Mouse (Mus musculus) hindlimb bud, embryonic 11.5 days (tissue): ENCODE measurements at regions not wholly inside any gene's neighbourhood (a gene's known extent, or its start where the extent isn't known, plus 50 kb on each side); places are given as distances from the start of the nearest gene placed in this dataset.
A peak's percentile ranks its signal among the peaks of the same experiment; 100 is the strongest.

ENCODE experiments used
- DNase-seq: peaks from one replicate; pipeline ENCODE4 v3.0.0-alpha.2; 2012; ENCODE audit warnings: low read depth, low spot score; ENCODE audit errors: extremely low spot score

DNA sequence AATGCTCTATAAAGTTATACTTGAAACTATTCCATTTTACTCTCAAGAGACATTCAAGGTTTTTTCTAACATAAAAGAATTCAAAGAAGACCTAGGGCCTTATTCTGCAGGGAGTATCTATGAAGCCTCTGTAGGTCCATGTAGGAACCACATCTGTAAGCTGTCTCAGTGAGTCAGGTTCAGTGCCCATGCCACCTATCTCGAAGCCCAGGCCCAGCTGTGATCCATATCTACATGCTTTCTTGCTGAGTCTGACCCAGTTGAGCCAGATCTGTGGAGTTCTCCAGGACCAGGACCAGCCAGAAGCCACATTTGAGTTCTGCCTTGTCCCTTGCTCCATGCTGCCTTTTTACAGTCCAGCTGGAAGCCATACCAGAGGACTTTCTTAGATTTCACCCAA, 142.2 kb upstream of the Bmp4 start:
- no peak for DNase-seq

GRCm38 (mm10) chr14:46530452-46530851, 140.0 kb upstream of the Bmp4 start:
- DNase-seq, result no peak

GRCm38 (mm10) chr14:46529086-46529715, 138.7 kb upstream of the Bmp4 start:
- DNase-seq, result no peak

DNA sequence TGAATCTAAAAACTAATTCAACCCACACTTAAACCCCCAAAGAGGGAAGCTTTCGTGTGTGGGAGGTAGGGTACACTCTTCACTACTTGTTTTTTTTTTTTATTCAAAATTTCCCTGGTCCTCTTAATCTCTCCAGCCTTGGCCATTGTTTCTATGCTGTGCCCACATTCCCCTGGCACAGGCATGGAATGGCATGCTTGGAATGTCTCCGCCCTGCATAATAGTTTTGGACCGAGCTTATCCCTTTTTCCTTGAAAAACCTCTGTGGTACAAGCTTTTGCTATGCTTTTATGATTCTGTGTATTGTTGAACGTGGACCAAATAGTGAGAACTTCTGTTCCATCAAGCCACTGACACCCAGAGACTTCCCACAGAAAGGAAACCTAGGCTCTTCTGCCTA, 126.8 kb upstream of the Bmp4 start:
- no peak for DNase-seq

- no peak for DNase-seq
Measured at GRCm38 (mm10) chr14:46516285-46516684, 125.8 kb upstream of the Bmp4 start.

DNA sequence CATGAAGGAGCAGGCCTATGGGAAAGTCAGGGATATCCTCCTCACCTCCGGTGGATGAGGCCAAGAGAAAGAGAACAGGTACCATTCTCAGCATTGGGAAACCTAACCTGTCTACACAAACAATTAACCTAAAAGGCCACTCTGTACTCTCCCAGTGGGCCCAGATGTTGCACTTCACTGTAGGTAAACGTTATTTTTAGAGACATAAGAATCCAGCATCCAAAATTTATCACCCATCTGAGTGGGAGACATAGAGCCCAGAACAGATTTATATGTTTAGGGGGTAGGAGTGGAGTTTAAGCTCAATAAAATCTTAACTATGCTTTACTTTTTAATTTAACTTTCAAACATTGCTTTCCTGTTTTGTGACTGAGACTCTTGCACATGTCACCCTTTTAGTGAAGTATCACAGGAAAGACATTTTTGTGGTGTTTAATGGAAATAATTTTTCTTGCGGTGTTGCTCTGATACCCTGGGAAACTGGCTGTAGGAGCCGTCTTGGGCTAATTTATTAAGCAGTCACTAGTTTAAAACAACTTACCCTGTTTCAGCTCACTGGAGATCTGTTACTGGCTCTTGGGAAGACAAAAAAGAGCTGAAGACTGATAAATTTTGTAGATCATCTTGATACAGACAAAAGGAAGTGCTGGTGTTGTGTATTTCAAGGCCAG, 123.9 kb upstream of the Bmp4 start:
- no peak for DNase-seq

DNA sequence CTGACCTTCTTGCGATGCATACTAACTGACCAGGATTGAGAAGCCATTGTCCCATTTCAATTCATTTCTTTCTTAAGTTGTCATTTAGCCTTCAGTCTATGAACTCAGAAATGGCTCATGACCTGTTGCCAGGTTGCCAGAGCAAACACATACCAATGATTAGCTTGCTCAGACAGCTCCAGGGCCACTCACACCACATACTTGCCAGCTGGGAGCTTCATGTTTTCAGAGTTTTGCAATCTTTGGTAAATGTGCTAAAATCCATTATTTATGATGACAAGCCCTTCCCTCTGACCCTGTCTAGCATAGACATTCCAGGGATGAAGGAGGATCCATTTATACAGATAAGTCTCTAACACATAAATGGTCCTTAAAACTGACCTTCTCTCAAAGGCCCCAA, 121.6 kb upstream of the Bmp4 start:
- no peak for DNase-seq

GRCm38 (mm10) chr14:46508871-46509270, 118.4 kb upstream of the Bmp4 start:
- DNase-seq, result no peak

DNA sequence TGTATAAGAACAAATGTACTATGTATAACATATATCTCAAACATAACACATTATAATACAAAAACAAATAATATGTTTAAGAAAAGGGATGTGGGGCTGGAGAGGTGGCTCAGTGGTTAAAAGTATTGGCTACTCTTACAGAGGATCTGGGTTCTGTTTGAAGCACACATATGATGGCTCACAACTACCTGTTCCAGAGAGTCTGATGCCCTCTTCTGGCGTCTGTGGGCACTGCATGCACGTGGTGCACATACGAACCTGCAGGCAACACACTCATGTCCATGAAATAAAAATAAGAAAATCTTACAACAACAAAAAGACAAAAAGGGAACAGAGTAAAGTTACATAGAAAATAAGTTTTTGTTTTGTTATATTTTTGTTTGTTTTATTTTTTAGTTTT, 114.8 kb upstream of the Bmp4 start:
- no peak for DNase-seq

GRCm38 (mm10) chr14:46491601-46492000, 101.1 kb upstream of the Bmp4 start:
- peak; percentile 30 for DNase-seq

DNA sequence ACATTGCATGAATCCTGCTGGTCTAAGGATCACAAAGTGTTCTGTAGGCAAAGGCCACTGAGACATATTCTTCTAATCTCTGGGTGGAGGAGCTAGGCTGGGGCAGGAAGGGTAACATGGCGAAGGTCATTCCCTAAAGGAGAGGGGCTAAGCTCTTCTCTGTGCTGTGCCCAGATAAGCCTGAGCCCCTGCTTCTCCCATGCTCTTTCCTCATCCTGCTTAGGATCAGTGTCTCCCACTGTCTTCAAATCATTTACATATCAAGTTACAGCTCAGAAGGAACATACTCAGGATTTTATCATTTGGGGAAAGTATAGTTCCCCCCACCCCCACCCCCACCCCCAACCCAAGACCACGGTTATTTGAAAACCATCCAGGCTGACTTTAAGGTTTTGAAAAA, 100.7 kb upstream of the Bmp4 start:
- DNase-seq, result no peak

DNA sequence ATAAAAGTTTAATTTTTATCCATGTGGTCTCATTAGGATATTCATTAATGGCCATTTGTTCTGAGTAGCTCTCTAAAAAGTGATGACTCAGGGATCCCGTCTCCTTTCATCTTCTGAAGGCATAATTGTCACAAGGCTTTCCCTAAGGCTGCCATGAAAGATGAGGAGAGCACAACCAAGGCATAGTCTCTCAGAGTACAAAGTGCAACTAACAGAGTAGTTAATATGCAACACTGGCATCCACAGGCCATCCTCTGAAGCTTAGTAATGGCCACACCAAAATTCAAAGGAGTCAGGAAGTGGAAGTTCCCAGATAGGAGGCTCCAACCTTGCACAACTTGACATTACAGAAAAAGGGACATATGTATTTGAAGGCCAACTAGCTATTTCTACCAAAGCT, 97.1 kb upstream of the Bmp4 start:
- no peak for DNase-seq

- no peak for DNase-seq
Measured at GRCm38 (mm10) chr14:46480396-46480795, 89.9 kb upstream of the Bmp4 start.

DNA sequence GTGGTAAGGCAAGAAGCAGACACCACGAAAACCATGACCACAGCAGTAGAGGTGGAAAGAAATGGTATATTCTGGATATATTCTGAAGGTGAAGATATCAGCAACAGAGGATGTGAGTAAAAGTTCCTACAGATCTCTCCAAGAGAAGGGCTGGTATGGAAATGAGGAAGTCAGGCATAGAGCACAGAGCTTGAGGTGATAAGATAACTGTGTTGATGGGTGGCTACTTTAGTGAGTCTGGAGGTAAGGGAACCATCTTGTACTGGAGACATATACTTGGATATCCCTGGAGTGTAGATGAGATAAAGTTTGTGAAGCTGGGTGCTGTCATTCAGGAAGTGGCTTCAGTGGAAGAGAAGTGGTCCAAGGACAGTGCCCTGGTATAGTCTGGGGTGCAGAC, 85.5 kb upstream of the Bmp4 start:
- DNase-seq, result no peak

GRCm38 (mm10) chr14:46462967-46463366, 72.5 kb upstream of the Bmp4 start:
- no peak for DNase-seq

GRCm38 (mm10) chr14:46461960-46462359, 71.5 kb upstream of the Bmp4 start:
- DNase-seq, result no peak

DNA sequence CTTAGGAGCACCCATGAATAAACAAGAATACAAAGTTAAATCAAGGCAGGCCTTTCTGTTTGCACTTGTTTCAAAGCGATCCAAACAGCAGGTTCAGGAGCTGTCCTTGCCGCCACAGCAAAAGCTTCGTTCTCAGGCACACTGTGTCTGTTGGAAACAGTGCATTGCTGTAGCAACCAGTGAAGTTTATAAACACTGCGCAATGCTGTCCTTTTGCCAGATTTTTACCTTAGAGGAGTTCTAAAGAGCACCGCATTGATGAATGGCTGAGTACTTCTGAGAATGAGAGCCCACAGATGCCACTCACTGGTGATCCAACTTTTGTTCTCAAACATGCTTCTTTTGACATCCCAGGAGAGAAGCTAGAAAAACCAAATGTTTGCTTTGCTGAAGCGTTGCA, 64.0 kb upstream of the Bmp4 start:
- DNase-seq, result no peak

GRCm38 (mm10) chr14:46441696-46442095, 51.2 kb upstream of the Bmp4 start:
- DNase-seq, result no peak
